Mouse (Mus musculus) lung, adult 2 months (tissue): ENCODE data around the gene Gopc. TPM values are rescaled to one million over a fixed set of nuclear protein-coding genes. Genes with fewer than 3 reads are reported as not detected.
"Not testable (repeated sequence)": the region's sequence is repeated elsewhere in the genome, so short reads cannot be mapped to it uniquely, and the experiment has no call there.

Experiments used
- DNase-seq: peaks from one replicate; pipeline ENCODE4 v3.0.0; 2022
- H3K4me1 ChIP-seq: fragments of 200-500 bp; 2 replicates; pipeline ENCODE4 v1.6.1; 2011; ENCODE audit warnings: low read length; ENCODE audit not compliant: control insufficient read depth, insufficient read depth
- H3K4me3 ChIP-seq: fragments of 200-500 bp; replicated peaks from 2 replicates; pipeline ENCODE3; 2011; ENCODE audit warnings: low read depth, mild to moderate bottlenecking, control low read depth, low read length; ENCODE audit errors: extremely low read depth
- CTCF ChIP-seq: fragments of 200-500 bp; IDR thresholded peaks from 2 replicates; pipeline ENCODE4 v1.5.1; 2011; ENCODE audit warnings: mild to moderate bottlenecking, low read length, control low read depth; ENCODE audit not compliant: insufficient read depth
- POLR2A ChIP-seq: fragments of 200-500 bp; IDR thresholded peaks from 2 replicates; pipeline ENCODE4 v1.6.1; 2011; ENCODE audit warnings: low read depth, mild to moderate bottlenecking, control low read depth, low read length, borderline replicate concordance; ENCODE audit errors: extremely low read depth
- WGBS: fragments of 180-500 bp; shearing (Covaris S2); methylation state at CpG from one replicate; pipeline ENCODE4 v1.1.7; 2018; 5-methylcytosine and 5-hydroxymethylcytosine counted together
- polyA plus RNA-seq: library from polyadenylated mRNA; depleted of rRNA; stranded (reverse); fragments of >200 nt; gene quantifications from 2 replicates; pipeline ENCODE4 v1.2.3, GENCODE M21; 2012

Gopc gene
- polyA plus RNA-seq, 1 experiment = 6.4 TPM

DNA sequence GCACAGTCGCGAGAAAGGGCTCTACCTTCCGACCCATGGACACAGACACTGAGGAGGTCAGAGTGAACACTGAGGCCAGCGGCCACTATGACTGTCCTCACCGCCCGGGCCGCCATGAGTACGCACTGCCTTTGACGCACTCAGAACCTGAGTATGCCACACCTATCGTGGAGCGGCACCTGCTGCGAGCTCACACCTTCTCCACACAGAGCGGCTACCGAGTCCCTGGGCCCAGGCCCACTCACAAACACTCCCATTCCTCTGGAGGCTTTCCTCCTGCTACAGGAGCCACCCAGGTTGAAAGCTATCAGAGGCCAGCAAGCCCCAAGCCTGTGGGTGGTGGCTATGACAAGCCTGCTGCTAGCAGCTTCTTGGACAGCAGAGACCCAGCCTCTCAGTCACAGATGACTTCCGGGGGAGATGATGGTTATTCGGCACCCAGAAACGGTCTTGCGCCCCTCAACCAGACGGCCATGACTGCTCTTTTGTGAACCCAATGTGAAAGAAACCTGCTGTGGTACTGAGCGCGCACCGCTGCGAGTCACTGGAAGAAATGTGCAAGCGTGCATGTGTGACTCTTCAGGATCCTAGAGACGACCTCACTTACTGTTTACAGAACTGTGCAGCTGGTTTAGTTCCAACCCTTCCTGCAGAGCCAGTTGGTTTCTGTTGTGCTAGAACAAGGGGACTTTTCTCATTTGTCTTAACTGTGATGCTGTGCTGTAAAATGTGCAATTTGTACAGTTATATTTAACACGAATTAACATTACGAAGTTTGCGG, 62.2 kb downstream of the Gopc start:
- TF ChIP-seq CTCF (no peak), POLR2A (no peak)
- no peak for DNase-seq
- WGBS = 84% methylated on average over 28 of the region's 28 CpGs
- Histone ChIP-seq H3K4me3 (no peak overlapping the region), H3K4me1 (peaks cover 3% of the 10 kb centered on the region; the same call in 1 of the 2 replicates)

DNA sequence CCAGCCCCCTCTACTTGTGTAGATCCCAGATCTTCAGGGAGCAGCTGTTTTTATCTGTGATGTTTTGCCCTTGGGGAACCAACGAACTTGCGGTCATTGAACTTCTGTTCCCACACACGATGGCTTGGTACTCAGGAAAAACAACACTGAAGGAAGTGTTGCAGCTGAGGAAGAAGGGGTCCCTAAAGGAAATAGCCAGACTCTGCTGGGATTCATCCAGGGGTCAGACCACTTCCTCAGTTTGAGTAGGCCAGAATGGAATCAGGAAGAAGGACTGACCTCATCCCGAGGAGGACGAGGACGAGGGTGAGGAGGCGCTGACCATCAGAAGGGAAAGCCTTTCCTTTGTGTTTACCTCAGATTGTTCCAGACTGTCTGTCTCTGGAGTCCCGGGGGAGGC, 72.7 kb downstream of the Gopc start:
- no peak for DNase-seq
- no peak overlapping the region for H3K4me3 ChIP-seq
- WGBS = 51% methylated on average over 8 of the region's 8 CpGs
- TF ChIP-seq CTCF = no peak
- H3K4me1 ChIP-seq = peaks cover 5% of the 10 kb centered on the region

DNA sequence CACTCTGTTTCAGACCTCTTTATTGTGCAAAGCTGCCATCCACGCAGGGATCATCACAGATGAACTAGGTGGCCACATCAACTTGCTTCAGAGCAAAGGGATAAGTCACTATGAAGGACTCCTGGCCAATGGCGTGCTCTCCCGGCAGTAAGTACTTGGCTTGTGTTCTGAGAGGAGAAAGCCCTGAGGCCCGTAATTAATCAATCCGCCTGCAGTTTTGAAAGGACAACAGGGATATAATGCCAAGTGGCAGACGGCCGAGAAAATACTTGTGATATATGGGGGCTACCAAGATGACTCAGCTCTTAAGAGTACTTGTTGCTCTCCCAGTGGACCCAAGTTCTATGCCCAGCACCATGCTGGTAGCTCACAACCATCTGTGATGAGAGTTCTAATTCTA, 77.3 kb downstream of the Gopc start:
- DNase-seq = no peak

DNA sequence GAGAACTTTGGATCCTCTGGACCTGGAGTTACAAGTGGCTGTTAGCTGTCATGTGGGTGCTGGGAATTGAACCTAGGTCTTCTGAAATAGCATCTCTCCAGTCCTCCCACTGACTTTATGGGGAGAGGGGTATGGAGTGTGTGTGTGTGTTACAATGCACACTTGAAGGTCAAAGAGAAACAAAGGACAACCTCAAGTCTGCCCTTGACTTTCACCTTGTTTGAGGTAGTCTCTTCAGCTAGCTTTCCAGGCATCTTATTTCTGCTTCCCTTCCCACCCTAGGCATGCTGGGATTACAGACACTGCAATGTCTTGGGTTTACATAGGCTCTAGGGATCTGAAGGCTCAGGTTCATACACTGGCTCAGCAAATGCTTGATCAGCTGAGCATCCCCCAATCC, 79.7 kb downstream of the Gopc start:
- DNase-seq = no peak
- Histone ChIP-seq H3K4me1 (no peaks in the 10 kb centered on the region), H3K4me3 (no peak overlapping the region)
- no peak for TF ChIP-seq CTCF
- no peak for TF ChIP-seq POLR2A

More for the DNA sequence above, 77.3 kb downstream of the Gopc start:
- Histone ChIP-seq H3K4me3 (no peak overlapping the region), H3K4me1 (peaks cover under 1% of the 10 kb centered on the region; the same call in 1 of the 2 replicates)
- WGBS = 59% methylated on average over 7 of the region's 7 CpGs
- TF ChIP-seq CTCF (no peak), POLR2A (no peak)

DNA sequence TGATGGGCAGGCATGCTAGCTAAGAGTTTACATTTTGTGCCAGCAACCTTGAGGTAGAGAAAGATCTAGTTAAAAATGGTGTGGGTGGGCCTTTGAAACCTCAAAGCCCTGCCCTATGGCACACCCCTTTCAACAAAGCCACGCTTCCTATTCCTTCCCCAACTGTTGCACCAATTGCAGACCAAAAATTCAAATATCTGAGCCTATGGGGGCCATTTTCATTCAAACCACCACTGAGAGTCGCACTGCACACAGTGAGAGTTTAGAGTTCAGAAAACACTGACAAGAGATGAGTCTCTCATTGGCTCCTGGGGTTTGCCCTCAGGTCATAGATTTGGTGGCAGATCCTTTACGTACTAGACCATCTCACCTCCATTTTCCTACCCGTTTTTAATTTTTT, 80.2 kb downstream of the Gopc start:
- WGBS = 95% methylated on average over 4 of the region's 4 CpGs

DNA sequence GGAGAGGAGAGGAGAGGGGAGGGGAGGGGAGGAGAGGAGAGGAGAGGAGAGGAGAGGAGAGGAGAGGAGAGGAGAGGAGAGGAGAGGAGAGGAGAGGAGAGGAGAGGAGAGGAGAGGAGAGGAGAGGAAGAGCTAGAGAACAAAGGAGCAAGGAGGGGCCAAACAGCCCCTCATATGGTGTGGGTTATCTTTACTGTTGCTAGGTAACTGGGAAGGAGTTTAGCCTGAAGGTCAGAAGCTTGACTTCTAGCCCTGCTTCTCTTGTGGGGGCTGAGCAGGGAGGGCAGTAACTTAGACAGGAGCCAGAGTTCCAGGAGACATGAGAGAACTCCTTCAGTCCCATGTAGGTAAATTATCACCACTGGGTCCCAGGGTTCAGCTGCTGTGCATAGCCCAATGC, 83.4 kb downstream of the Gopc start:
- H3K4me3 ChIP-seq, H3K4me1 ChIP-seq, DNase-seq: not testable (repeated sequence)

More for the DNA sequence above, 80.2 kb downstream of the Gopc start:
- Histone ChIP-seq H3K4me1 (no peaks in the 10 kb centered on the region), H3K4me3 (no peak overlapping the region)
- TF ChIP-seq POLR2A (no peak), CTCF (no peak)
- no peak for DNase-seq

DNA sequence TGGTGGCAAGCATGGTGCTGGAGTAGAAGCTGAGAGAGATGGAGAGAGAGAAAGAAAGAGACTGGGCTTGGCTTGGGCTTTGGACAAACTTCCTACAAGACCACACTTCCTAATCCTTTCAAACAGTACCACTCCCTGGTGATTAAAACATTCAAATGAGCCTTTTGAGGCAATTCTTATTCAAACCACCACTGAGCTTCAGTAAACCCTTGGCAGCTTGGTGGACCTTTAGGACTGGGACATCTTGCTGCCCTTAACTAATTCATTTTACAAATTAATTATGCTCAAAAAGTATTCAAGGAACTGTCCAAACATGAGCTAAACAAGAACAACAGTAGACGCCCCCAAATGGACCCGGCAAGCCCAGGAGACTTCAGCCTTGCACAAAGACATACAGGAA, 86.0 kb downstream of the Gopc start:
- no peak for DNase-seq
- no peak overlapping the region for H3K4me3 ChIP-seq
- 96% methylated on average over 2 of the region's 2 CpGs for WGBS
- no peak for TF ChIP-seq POLR2A
- no peak for TF ChIP-seq CTCF
- H3K4me1 ChIP-seq = peaks cover 2% of the 10 kb centered on the region; the same call in 1 of the 2 replicates

DNA sequence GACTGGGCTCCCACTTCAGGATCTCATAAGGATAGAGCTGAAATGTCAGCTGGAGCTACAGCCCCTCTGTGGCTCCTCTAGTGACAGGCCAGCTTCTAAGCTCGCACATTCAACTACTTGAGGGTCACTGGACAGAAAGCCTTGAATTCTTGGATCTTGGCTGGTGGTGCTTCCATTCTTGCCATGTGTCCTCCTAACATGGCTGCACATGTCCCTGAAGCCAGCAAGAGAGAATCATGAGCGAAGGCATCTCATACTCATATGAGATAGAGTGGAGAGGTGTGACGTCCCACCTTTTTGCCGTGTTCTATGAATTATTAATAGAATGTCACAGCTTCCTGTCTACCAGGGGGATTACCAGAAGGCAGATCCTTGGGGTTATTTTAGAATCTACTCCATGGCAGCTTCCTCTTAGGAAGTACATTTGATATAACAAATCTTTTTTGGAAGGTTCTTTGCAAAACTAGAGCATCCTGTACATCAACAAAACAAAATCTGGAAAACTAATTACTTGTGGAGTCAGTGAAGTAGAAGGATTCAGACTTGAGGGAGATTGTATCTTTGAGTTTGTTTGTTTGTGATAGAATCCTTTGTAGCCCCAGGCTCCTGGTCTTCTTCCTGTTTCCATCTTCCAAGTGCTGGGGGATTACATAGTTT, 87.9 kb downstream of the Gopc start:
- Histone ChIP-seq H3K4me3 (no peak overlapping the region), H3K4me1 (peaks cover 2% of the 10 kb centered on the region; the same call in 1 of the 2 replicates)
- TF ChIP-seq POLR2A = no peak
- TF ChIP-seq CTCF = no peak
- WGBS = 57% methylated on average over 4 of the region's 4 CpGs
- no peak for DNase-seq

DNA sequence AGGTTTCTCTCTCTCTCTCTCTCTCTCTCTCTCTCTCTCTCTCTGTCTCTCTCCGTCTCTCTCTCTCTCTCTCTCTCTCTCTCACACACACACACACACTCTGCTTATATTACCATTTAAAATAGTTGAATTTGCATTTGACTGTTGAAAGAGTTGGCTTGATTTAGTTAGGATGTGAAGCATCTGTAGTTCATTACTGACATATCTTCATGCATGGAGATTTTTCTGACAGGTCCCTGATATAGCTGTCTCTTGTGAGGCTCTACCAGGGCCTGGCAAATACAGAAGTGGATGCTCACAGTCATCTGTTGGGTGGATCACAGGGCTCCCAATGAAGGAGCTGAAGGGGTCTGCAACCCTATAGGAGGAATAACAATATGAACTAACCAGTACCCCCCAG, 89.5 kb downstream of the Gopc start:
- not testable (repeated sequence) for H3K4me3 ChIP-seq, DNase-seq, H3K4me1 ChIP-seq
- WGBS = 62% methylated on average over 1 of the region's 1 CpGs

DNA sequence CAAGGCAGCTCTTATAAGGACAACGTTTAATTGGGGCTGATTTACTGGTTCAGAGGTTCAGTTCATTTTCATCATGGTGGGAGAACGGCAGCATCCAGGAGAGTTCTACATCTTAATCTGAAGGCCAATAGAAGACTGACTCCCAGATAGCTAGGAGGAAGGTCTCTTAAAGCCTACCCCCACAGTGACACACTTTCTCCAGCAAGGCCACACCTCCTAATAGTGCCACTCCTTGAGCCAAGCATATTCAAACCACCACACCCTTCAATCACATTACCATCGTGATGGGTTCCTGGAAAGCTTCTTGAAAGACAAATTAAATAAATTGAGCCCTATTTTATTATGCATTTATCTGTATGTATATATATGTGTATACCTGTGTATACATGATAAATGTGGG, 92.7 kb downstream of the Gopc start:
- DNase-seq = no peak
- Histone ChIP-seq H3K4me3 (no peak overlapping the region), H3K4me1 (peaks cover 2% of the 10 kb centered on the region; the same call in 1 of the 2 replicates)
- 78% methylated on average over 3 of the region's 3 CpGs for WGBS
- no peak for TF ChIP-seq CTCF
- TF ChIP-seq POLR2A = no peak
